Mouse (Mus musculus) small intestine, adult 2 months (tissue): ENCODE data around the gene Map4k4.

Experiments
- CTCF ChIP-seq: fragments of 200-500 bp; IDR thresholded peaks from 2 replicates; pipeline ENCODE4 v1.5.1; 2012; ENCODE audit warnings: low read depth, mild to moderate bottlenecking, control low read depth, inconsistent platforms, low read length, moderate library complexity, mixed read lengths; ENCODE audit not compliant: insufficient replicate concordance, insufficient read length; ENCODE audit errors: extremely low read depth
- POLR2A ChIP-seq: fragments of 200-500 bp; IDR thresholded peaks from 2 replicates; pipeline ENCODE4 v1.6.1; 2012; ENCODE audit warnings: low read depth, mild to moderate bottlenecking, control low read depth, inconsistent platforms, low read length, moderate library complexity

GRCm38 (mm10) chr1:39867966-39868593, 32.6 kb upstream of the Map4k4 start:
- no peak for TF ChIP-seq CTCF
- TF ChIP-seq POLR2A: no peak
